Mouse (Mus musculus): ENCODE data around the gene Stom. TPM values are rescaled to one million over a fixed set of nuclear protein-coding genes. Genes with fewer than 3 reads are reported as not detected.

The Stom gene
- 15.3 and 15.4 TPM in 2 replicates for polyA plus RNA-seq (2014; fragmentation: Nextera tagmentation; extraction: Ambion mirVana)

GRCm38 (mm10) chr2:35336388-35337280, at the start of gene Stom:
TSS of gene Stom (minus strand) at chr2:35336976.
- peak within 1 kb of the TSS; percentile 99 for H3K4me2 ChIP-seq
- peak; percentile 100 for DNase-seq (ENCODE audit: low spot score, missing footprints)
- H3K27ac ChIP-seq (ENCODE audit: low read depth, low read length), result no peak within 1 kb of the TSS
- H3K9me3 ChIP-seq (ENCODE audit: control insufficient read depth, low read length), result no peaks in the 10 kb centered on the region
- WGBS, result 0% methylated on average over 45 of the region's 45 CpGs
- H3K36me3 ChIP-seq (ENCODE audit: control insufficient read depth, insufficient read depth, low read length), result no peaks in the 10 kb centered on the region
- peak within 1 kb of the TSS; percentile 65 for H3K4me3 ChIP-seq (ENCODE audit: low read depth, low read length)
- H3K4me1 ChIP-seq (ENCODE audit: control insufficient read depth, insufficient read depth, low read length), result peaks cover 13% of the 10 kb centered on the region
- ATAC-seq (ENCODE audit: low FRiP score), result peak; percentile 100
- H3K9ac ChIP-seq (ENCODE audit: low read length), result peak within 1 kb of the TSS; percentile 78
- H3K27me3 ChIP-seq (ENCODE audit: control insufficient read depth, insufficient read depth, low read length), result no peaks in the 10 kb centered on the region

GRCm38 (mm10) chr2:35385441-35385871, 48.7 kb upstream of the Stom start:
- Histone ChIP-seq H3K4me2 (no peak overlapping the region), H3K9ac (ENCODE audit: low read length) (no peak overlapping the region), H3K27ac (ENCODE audit: low read depth, low read length) (no peak overlapping the region), H3K36me3 (ENCODE audit: control insufficient read depth, insufficient read depth, low read length) (no peaks in the 10 kb centered on the region), H3K9me3 (ENCODE audit: control insufficient read depth, low read length) (no peaks in the 10 kb centered on the region), H3K27me3 (ENCODE audit: control insufficient read depth, insufficient read depth, low read length) (no peaks in the 10 kb centered on the region), H3K4me3 (ENCODE audit: low read depth, low read length) (no peak overlapping the region), H3K4me1 (ENCODE audit: control insufficient read depth, insufficient read depth, low read length) (no peaks in the 10 kb centered on the region)
- WGBS, result 85% methylated on average over 9 of the region's 9 CpGs
- ATAC-seq (ENCODE audit: low FRiP score), result no peak
- no peak for DNase-seq (ENCODE audit: low spot score, missing footprints)

GRCm38 (mm10) chr2:35379306-35379705, 42.5 kb upstream of the Stom start:
- H3K9ac ChIP-seq (ENCODE audit: low read length), result no peak overlapping the region
- no peak overlapping the region for H3K27ac ChIP-seq (ENCODE audit: low read depth, low read length)
- H3K27me3 ChIP-seq (ENCODE audit: control insufficient read depth, insufficient read depth, low read length), result no peaks in the 10 kb centered on the region
- 74% methylated on average over 9 of the region's 9 CpGs for WGBS
- DNase-seq (ENCODE audit: low spot score, missing footprints) (no peak), ATAC-seq (ENCODE audit: low FRiP score) (no peak)
- no peak overlapping the region for H3K4me3 ChIP-seq (ENCODE audit: low read depth, low read length)
- H3K4me2 ChIP-seq, result no peak overlapping the region
- no peaks in the 10 kb centered on the region for H3K9me3 ChIP-seq (ENCODE audit: control insufficient read depth, low read length)
- H3K4me1 ChIP-seq (ENCODE audit: control insufficient read depth, insufficient read depth, low read length), result no peaks in the 10 kb centered on the region
- H3K36me3 ChIP-seq (ENCODE audit: control insufficient read depth, insufficient read depth, low read length), result no peaks in the 10 kb centered on the region

GRCm38 (mm10) chr2:35377600-35377999, 40.8 kb upstream of the Stom start:
- Histone ChIP-seq H3K27ac (ENCODE audit: low read depth, low read length) (no peak overlapping the region), H3K9ac (ENCODE audit: low read length) (no peak overlapping the region), H3K36me3 (ENCODE audit: control insufficient read depth, insufficient read depth, low read length) (no peaks in the 10 kb centered on the region), H3K4me3 (ENCODE audit: low read depth, low read length) (no peak overlapping the region), H3K27me3 (ENCODE audit: control insufficient read depth, insufficient read depth, low read length) (no peaks in the 10 kb centered on the region), H3K4me2 (no peak overlapping the region), H3K9me3 (ENCODE audit: control insufficient read depth, low read length) (no peaks in the 10 kb centered on the region), H3K4me1 (ENCODE audit: control insufficient read depth, insufficient read depth, low read length) (no peaks in the 10 kb centered on the region)
- 82% methylated on average over 6 of the region's 6 CpGs for whole genome bisulfite sequencing
- DNase-seq (ENCODE audit: low spot score, missing footprints) (no peak), ATAC-seq (ENCODE audit: low FRiP score) (no peak)

- WGBS, result 17% methylated on average over 3 of the region's 3 CpGs
Observed at GRCm38 (mm10) chr2:35373003-35373402, 36.2 kb upstream of the Stom start.

GRCm38 (mm10) chr2:35370686-35371085, 33.9 kb upstream of the Stom start:
- Histone ChIP-seq H3K4me3 (ENCODE audit: low read depth, low read length) (no peak overlapping the region), H3K4me2 (no peak overlapping the region), H3K9ac (ENCODE audit: low read length) (no peak overlapping the region), H3K27ac (ENCODE audit: low read depth, low read length) (no peak overlapping the region), H3K4me1 (ENCODE audit: control insufficient read depth, insufficient read depth, low read length) (no peaks in the 10 kb centered on the region), H3K27me3 (ENCODE audit: control insufficient read depth, insufficient read depth, low read length) (no peaks in the 10 kb centered on the region), H3K9me3 (ENCODE audit: control insufficient read depth, low read length) (no peaks in the 10 kb centered on the region), H3K36me3 (ENCODE audit: control insufficient read depth, insufficient read depth, low read length) (no peaks in the 10 kb centered on the region)
- DNase-seq (ENCODE audit: low spot score, missing footprints), result no peak
- ATAC-seq (ENCODE audit: low FRiP score), result no peak

More at GRCm38 (mm10) chr2:35373003-35373402, 36.2 kb upstream of the Stom start:
- H3K27me3 ChIP-seq (ENCODE audit: control insufficient read depth, insufficient read depth, low read length), result no peaks in the 10 kb centered on the region
- no peaks in the 10 kb centered on the region for H3K4me1 ChIP-seq (ENCODE audit: control insufficient read depth, insufficient read depth, low read length)
- no peaks in the 10 kb centered on the region for H3K36me3 ChIP-seq (ENCODE audit: control insufficient read depth, insufficient read depth, low read length)
- H3K9ac ChIP-seq (ENCODE audit: low read length), result no peak overlapping the region
- H3K4me3 ChIP-seq (ENCODE audit: low read depth, low read length), result no peak overlapping the region
- H3K27ac ChIP-seq (ENCODE audit: low read depth, low read length), result no peak overlapping the region
- ATAC-seq (ENCODE audit: low FRiP score), result no peak
- no peak overlapping the region for H3K4me2 ChIP-seq
- no peaks in the 10 kb centered on the region for H3K9me3 ChIP-seq (ENCODE audit: control insufficient read depth, low read length)
- peak; percentile 89 for DNase-seq (ENCODE audit: low spot score, missing footprints)

- 86% methylated on average over 2 of the region's 2 CpGs for WGBS
- Histone ChIP-seq H3K4me3 (ENCODE audit: low read depth, low read length) (no peak within 1 kb of the TSS), H3K4me1 (ENCODE audit: control insufficient read depth, insufficient read depth, low read length) (no peaks in the 10 kb centered on the region), H3K4me2 (no peak within 1 kb of the TSS), H3K9me3 (ENCODE audit: control insufficient read depth, low read length) (no peaks in the 10 kb centered on the region), H3K27me3 (ENCODE audit: control insufficient read depth, insufficient read depth, low read length) (no peaks in the 10 kb centered on the region), H3K27ac (ENCODE audit: low read depth, low read length) (no peak within 1 kb of the TSS), H3K36me3 (ENCODE audit: control insufficient read depth, insufficient read depth, low read length) (no peaks in the 10 kb centered on the region), H3K9ac (ENCODE audit: low read length) (no peak within 1 kb of the TSS)
- ATAC-seq (ENCODE audit: low FRiP score) (no peak), DNase-seq (ENCODE audit: low spot score, missing footprints) (no peak)
Observed at GRCm38 (mm10) chr2:35367629-35368028, 30.9 kb upstream of the Stom start, which contains the start of gene 4930568D16Rik. TSS of gene 4930568D16Rik (minus strand) at chr2:35367729.

- Histone ChIP-seq H3K4me2 (no peak overlapping the region), H3K9ac (ENCODE audit: low read length) (no peak overlapping the region), H3K36me3 (ENCODE audit: control insufficient read depth, insufficient read depth, low read length) (no peaks in the 10 kb centered on the region), H3K9me3 (ENCODE audit: control insufficient read depth, low read length) (no peaks in the 10 kb centered on the region), H3K27ac (ENCODE audit: low read depth, low read length) (no peak overlapping the region), H3K27me3 (ENCODE audit: control insufficient read depth, insufficient read depth, low read length) (no peaks in the 10 kb centered on the region), H3K4me1 (ENCODE audit: control insufficient read depth, insufficient read depth, low read length) (no peaks in the 10 kb centered on the region), H3K4me3 (ENCODE audit: low read depth, low read length) (no peak overlapping the region)
- ATAC-seq (ENCODE audit: low FRiP score) (no peak), DNase-seq (ENCODE audit: low spot score, missing footprints) (no peak)
- 63% methylated on average over 5 of the region's 5 CpGs for WGBS
Observed at GRCm38 (mm10) chr2:35349184-35349583, 12.4 kb upstream of the Stom start.

- H3K4me3 ChIP-seq (ENCODE audit: low read depth, low read length), result no peak overlapping the region
- no peak overlapping the region for H3K27ac ChIP-seq (ENCODE audit: low read depth, low read length)
- H3K36me3 ChIP-seq (ENCODE audit: control insufficient read depth, insufficient read depth, low read length), result no peaks in the 10 kb centered on the region
- no peaks in the 10 kb centered on the region for H3K4me1 ChIP-seq (ENCODE audit: control insufficient read depth, insufficient read depth, low read length)
- no peaks in the 10 kb centered on the region for H3K27me3 ChIP-seq (ENCODE audit: control insufficient read depth, insufficient read depth, low read length)
- no peak overlapping the region for H3K9ac ChIP-seq (ENCODE audit: low read length)
- no peak for DNase-seq (ENCODE audit: low spot score, missing footprints)
- H3K9me3 ChIP-seq (ENCODE audit: control insufficient read depth, low read length), result no peaks in the 10 kb centered on the region
- whole genome bisulfite sequencing, result 74% methylated on average over 2 of the region's 2 CpGs
- no peak overlapping the region for H3K4me2 ChIP-seq
- no peak for ATAC-seq (ENCODE audit: low FRiP score)
Observed at GRCm38 (mm10) chr2:35345984-35346383, 9.2 kb upstream of the Stom start.

Data from midbrain, embryonic 11.5 days (tissue).